Mouse (Mus musculus): ENCODE results near the gene Mpo. TPM values are rescaled to one million over a fixed set of nuclear protein-coding genes. Genes with fewer than 3 reads are reported as not detected.

Gene Mpo
- polyA plus RNA-seq, 1 experiment from 2014 or later = 2.1 TPM

- Histone ChIP-seq H3K9ac (no peak overlapping the region), H3K27me3 (replicated peaks) (peaks cover 60% of the 10 kb centered on the region), H3K4me2 (no peak overlapping the region), H3K4me3 (no peak overlapping the region), H3K27ac (replicated peaks) (no peak overlapping the region), H3K36me3 (no peaks in the 10 kb centered on the region), H3K9me3 (no peaks in the 10 kb centered on the region), H3K4me1 (peaks cover 15% of the 10 kb centered on the region)
- ATAC-seq (ENCODE audit: extremely low read depth, insufficient number of reproducible peaks, low FRiP score, low TSS enrichment) = no peak
- WGBS = 70% methylated on average over 4 of the region's 4 CpGs
Measured at GRCm38 (mm10) chr11:87758957-87759608, 34.3 kb upstream of the Mpo start.

- ATAC-seq (ENCODE audit: extremely low read depth, insufficient number of reproducible peaks, low FRiP score, low TSS enrichment) = no peak
- H3K4me1 ChIP-seq = peaks cover 17% of the 10 kb centered on the region
- no peaks in the 10 kb centered on the region for H3K36me3 ChIP-seq
- H3K9me3 ChIP-seq = no peaks in the 10 kb centered on the region
- H3K27ac ChIP-seq (replicated peaks) = no peak overlapping the region
- H3K27me3 ChIP-seq (replicated peaks) = peaks cover 65% of the 10 kb centered on the region
- H3K4me2 ChIP-seq = no peak overlapping the region
- no peak overlapping the region for H3K9ac ChIP-seq
- 7% methylated on average over 3 of the region's 3 CpGs for WGBS
- no peak overlapping the region for H3K4me3 ChIP-seq
Measured at GRCm38 (mm10) chr11:87759609-87760005, 33.8 kb upstream of the Mpo start.

- no peaks in the 10 kb centered on the region for H3K9me3 ChIP-seq
- no peak within 1 kb of the TSS for H3K27ac ChIP-seq (replicated peaks)
- ATAC-seq (ENCODE audit: extremely low read depth, insufficient number of reproducible peaks, low FRiP score, low TSS enrichment) = no peak
- peaks cover 74% of the 10 kb centered on the region for H3K27me3 ChIP-seq (replicated peaks)
- H3K9ac ChIP-seq = no peak within 1 kb of the TSS
- 7% methylated on average over 23 of the region's 23 CpGs for WGBS
- peaks cover 17% of the 10 kb centered on the region for H3K4me1 ChIP-seq
- no peaks in the 10 kb centered on the region for H3K36me3 ChIP-seq
- no peak within 1 kb of the TSS for H3K4me2 ChIP-seq
- no peak within 1 kb of the TSS for H3K4me3 ChIP-seq
Measured at GRCm38 (mm10) chr11:87760301-87761081, 32.9 kb upstream of the Mpo start, which contains the start of gene Tspoap1. Gene Tspoap1 (plus strand): TSS chr11:87760541.

GRCm38 (mm10) chr11:87761181-87761721 lies 32.1 kb upstream of the Mpo start:
- 64% methylated on average over 11 of the region's 11 CpGs for WGBS
- Histone ChIP-seq H3K9me3 (no peaks in the 10 kb centered on the region), H3K36me3 (no peaks in the 10 kb centered on the region), H3K27me3 (replicated peaks) (peaks cover 82% of the 10 kb centered on the region), H3K4me3 (no peak overlapping the region), H3K9ac (no peak overlapping the region), H3K4me1 (peaks cover 17% of the 10 kb centered on the region), H3K27ac (replicated peaks) (no peak overlapping the region), H3K4me2 (no peak overlapping the region)
- no peak for ATAC-seq (ENCODE audit: extremely low read depth, insufficient number of reproducible peaks, low FRiP score, low TSS enrichment)

GRCm38 (mm10) chr11:87761806-87762701 lies 31.3 kb upstream of the Mpo start:
- Histone ChIP-seq H3K4me1 (peaks cover 17% of the 10 kb centered on the region), H3K9ac (no peak overlapping the region), H3K4me3 (no peak overlapping the region), H3K4me2 (no peak overlapping the region), H3K36me3 (no peaks in the 10 kb centered on the region), H3K27me3 (replicated peaks) (peaks cover 90% of the 10 kb centered on the region), H3K27ac (replicated peaks) (no peak overlapping the region), H3K9me3 (no peaks in the 10 kb centered on the region)
- WGBS = 71% methylated on average over 14 of the region's 14 CpGs
- ATAC-seq (ENCODE audit: extremely low read depth, insufficient number of reproducible peaks, low FRiP score, low TSS enrichment) = no peak

- Histone ChIP-seq H3K27me3 (replicated peaks) (peaks cover 98% of the 10 kb centered on the region), H3K9ac (no peak overlapping the region), H3K4me3 (peak overlapping the region; percentile 49; the same call in 1 of the 2 replicates), H3K4me2 (peak overlapping the region; percentile 77), H3K9me3 (no peaks in the 10 kb centered on the region), H3K27ac (replicated peaks) (no peak overlapping the region), H3K4me1 (peaks cover 17% of the 10 kb centered on the region), H3K36me3 (no peaks in the 10 kb centered on the region)
- whole genome bisulfite sequencing = 32% methylated on average over 12 of the region's 12 CpGs
- ATAC-seq (ENCODE audit: extremely low read depth, insufficient number of reproducible peaks, low FRiP score, low TSS enrichment) = no peak
Measured at GRCm38 (mm10) chr11:87762702-87763385, 30.5 kb upstream of the Mpo start.

GRCm38 (mm10) chr11:87763511-87763987 lies 29.8 kb upstream of the Mpo start:
- Histone ChIP-seq H3K4me1 (peaks cover 17% of the 10 kb centered on the region), H3K36me3 (no peaks in the 10 kb centered on the region), H3K4me2 (peak overlapping the region; percentile 77), H3K9me3 (no peaks in the 10 kb centered on the region), H3K9ac (peak overlapping the region; percentile 72; the same call in 1 of the 2 replicates), H3K27ac (replicated peaks) (no peak overlapping the region), H3K27me3 (replicated peaks) (peaks cover 100% of the 10 kb centered on the region), H3K4me3 (peak overlapping the region; percentile 49)
- 2% methylated on average over 17 of the region's 17 CpGs for WGBS
- no peak for ATAC-seq (ENCODE audit: extremely low read depth, insufficient number of reproducible peaks, low FRiP score, low TSS enrichment)

- Histone ChIP-seq H3K27me3 (replicated peaks) (peaks cover 98% of the 10 kb centered on the region), H3K9me3 (no peaks in the 10 kb centered on the region), H3K4me3 (peak overlapping the region; percentile 49), H3K4me2 (peak overlapping the region; percentile 77), H3K27ac (replicated peaks) (no peak overlapping the region), H3K9ac (peak overlapping the region; percentile 72), H3K4me1 (peaks cover 17% of the 10 kb centered on the region), H3K36me3 (no peaks in the 10 kb centered on the region)
- ATAC-seq (ENCODE audit: extremely low read depth, insufficient number of reproducible peaks, low FRiP score, low TSS enrichment) = 0 out of 2 replicates have a peak, but pooled peaks have one; percentile 14
- WGBS = under 1% methylated on average over 63 of the region's 65 CpGs
Measured at GRCm38 (mm10) chr11:87763988-87764876, 29.1 kb upstream of the Mpo start.

GRCm38 (mm10) chr11:87768745-87769144 lies 24.6 kb upstream of the Mpo start:
- 63% methylated on average over 4 of the region's 4 CpGs for WGBS
- Histone ChIP-seq H3K9me3 (no peaks in the 10 kb centered on the region), H3K4me1 (peaks cover 10% of the 10 kb centered on the region), H3K27me3 (replicated peaks) (peaks cover 81% of the 10 kb centered on the region), H3K4me3 (no peak overlapping the region), H3K36me3 (no peaks in the 10 kb centered on the region), H3K27ac (replicated peaks) (no peak overlapping the region), H3K4me2 (no peak overlapping the region), H3K9ac (no peak overlapping the region)
- no peak for ATAC-seq (ENCODE audit: extremely low read depth, insufficient number of reproducible peaks, low FRiP score, low TSS enrichment)

- Histone ChIP-seq H3K36me3 (no peaks in the 10 kb centered on the region), H3K27me3 (replicated peaks) (peaks cover 73% of the 10 kb centered on the region), H3K4me3 (no peak overlapping the region), H3K9ac (no peak overlapping the region), H3K27ac (replicated peaks) (no peak overlapping the region), H3K4me2 (no peak overlapping the region), H3K9me3 (no peaks in the 10 kb centered on the region), H3K4me1 (no peaks in the 10 kb centered on the region)
- 35% methylated on average over 3 of the region's 3 CpGs for WGBS
- no peak for ATAC-seq (ENCODE audit: extremely low read depth, insufficient number of reproducible peaks, low FRiP score, low TSS enrichment)
Measured at GRCm38 (mm10) chr11:87770989-87771388, 22.4 kb upstream of the Mpo start.

All from heart, embryonic 13.5 days (tissue).